Mouse (Mus musculus): ENCODE data around the gene Gm21776. TPM values are rescaled to one million over a fixed set of nuclear protein-coding genes. Genes with fewer than 3 reads are reported as not detected.
"Not testable (repeated sequence)": the region's sequence is repeated elsewhere in the genome, so short reads cannot be mapped to it uniquely, and the experiment has no call there.

Gene Gm21776
- not detected in 2 replicates for total RNA-seq (2014; fragmentation: Nextera tagmentation)
- total RNA-seq (2017): not detected in 2 replicates
- polyA plus RNA-seq (2012): not detected in 2 replicates

DNA sequence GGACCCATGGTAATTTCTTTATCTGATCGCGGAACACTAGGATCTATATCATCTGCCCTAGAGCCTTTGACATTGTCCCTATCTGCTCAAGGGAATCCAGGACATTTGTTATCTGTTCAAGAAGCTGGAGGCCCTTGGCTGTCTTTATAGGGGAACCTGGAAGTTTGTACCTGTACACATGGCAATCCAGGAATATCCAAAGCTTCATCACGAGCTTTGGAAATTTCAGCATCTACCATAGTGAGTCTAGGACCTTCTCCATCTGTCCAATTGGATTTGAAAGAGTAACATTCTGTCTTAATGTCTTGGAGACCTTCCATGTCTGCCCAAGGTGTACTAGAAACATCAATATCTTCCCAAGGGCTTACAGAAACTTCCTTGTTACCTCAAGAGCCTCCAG lies at the start of gene Gm21776:
TSS of gene Gm21776 (plus strand) at position 301 of the 400 bp plus-strand sequence.
- not testable (repeated sequence) for DNase-seq (ENCODE audit: low spot score); ATAC-seq (ENCODE audit: extremely low read depth, insufficient number of reproducible peaks, low FRiP score, poor library complexity, severe bottlenecking); H3K4me1 ChIP-seq (ENCODE audit: insufficient read depth, low read depth, low read length); H3K36me3 ChIP-seq (replicated peaks); H3K9me3 ChIP-seq (replicated peaks); H3K27me3 ChIP-seq (ENCODE audit: insufficient read depth, low read length); H3K4me3 ChIP-seq (ENCODE audit: low read depth, low read length)
